Mouse (Mus musculus): ENCODE data around the gene Neurog2. TPM values are rescaled to one million over a fixed set of nuclear protein-coding genes. Genes with fewer than 3 reads are reported as not detected.

Gene Neurog2
- total RNA-seq, 2 experiments from 2014 or later = not detected

DNA sequence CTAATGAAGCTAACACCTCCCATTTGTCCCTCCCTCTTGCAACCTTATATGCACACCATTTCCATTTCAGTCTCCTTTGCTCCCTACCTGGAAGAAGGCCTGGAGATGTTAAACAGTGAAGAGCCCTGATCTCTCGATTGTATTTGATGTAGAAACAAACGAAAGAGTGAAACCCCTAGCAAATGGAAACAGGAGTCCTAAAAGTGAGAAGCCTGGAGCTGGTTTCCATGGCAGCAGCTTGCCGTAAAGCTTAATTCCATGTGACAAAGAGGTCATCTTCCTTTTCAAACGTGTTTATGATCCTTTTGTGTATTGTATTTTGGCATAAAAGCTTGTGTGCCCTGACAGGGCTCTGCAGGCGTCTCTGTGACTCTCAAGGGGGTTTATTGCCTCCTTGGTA, 9.3 kb downstream of the Neurog2 start:
- no peak for DNase-seq (ENCODE audit: low spot score in 2 of 2)

DNA sequence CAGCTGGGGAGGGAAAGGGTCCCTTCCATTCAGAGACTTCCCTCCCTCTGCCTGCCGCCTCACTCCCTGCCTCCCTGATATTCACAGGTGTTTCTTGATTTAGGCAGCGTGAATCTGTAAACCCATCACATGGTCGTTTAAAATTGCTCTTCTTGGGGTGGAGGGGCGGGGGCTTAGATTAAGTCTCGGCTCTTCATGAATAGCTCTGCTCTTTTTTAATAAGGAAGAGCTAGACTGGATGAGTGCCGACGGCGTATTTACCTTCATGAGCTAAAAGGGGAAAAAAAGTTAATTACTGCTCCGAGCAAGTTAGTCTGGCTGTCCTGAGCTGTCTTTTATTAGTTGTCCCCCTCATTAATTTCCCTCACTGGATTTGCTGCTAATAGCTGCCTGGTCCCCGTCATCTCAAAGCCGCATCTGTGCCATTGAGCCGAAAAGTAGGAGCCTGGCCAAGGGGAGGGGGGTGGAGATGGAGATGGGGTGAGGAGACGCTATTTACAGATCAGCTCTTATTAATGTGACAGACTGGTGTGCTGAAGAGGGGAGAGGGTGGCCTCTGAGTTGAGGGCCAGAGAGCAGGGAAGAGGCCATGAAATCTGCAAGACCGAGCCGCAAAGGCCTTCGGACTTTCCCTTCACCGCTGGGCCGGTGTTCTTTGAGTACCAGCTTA, 13.4 kb downstream of the Neurog2 start:
- DNase-seq (ENCODE audit: low spot score in 2 of 2) = no peak

DNA sequence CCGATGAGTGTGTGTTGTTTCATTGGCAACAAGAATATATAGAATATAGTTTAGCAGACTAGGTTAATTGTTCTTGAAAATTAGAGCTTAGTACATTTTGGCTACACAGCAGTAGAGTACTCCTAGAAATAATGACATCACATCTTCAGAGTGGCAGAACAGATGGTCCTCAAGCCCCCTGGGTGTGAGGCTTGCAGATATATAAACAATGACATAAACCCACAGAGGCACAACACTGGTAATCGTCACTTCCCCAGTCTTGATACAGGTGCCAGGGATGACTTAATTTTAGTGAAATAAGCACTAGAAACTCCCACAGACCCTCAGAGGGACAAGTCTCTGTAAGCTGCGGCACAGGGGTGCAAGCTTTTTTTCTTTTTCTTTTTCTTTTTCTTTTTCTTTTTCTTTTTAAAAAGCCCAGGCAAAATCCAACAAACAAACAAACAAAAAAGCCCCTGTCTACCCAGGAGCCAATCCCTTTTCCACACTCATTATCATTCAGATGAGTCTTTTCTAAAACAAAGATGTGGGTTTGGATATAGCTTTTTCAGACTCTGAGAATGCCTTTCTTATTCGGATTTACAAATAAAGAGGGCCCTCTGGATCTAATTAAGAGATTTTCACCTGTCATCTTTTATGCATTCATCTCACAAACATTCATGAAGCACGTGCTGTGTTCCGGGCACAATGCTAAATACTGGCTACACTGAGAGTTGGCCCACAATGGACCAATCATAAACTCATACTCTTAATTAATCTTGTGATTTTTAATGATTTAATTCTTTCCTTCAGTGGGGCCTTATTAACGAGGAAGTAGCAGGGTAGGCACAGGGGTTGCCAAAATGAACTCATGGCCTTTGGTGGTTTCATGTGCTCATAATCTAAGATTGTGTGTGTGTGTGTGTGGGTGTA, 19.1 kb downstream of the Neurog2 start:
- DNase-seq (ENCODE audit: low spot score in 2 of 2) = no peak

DNA sequence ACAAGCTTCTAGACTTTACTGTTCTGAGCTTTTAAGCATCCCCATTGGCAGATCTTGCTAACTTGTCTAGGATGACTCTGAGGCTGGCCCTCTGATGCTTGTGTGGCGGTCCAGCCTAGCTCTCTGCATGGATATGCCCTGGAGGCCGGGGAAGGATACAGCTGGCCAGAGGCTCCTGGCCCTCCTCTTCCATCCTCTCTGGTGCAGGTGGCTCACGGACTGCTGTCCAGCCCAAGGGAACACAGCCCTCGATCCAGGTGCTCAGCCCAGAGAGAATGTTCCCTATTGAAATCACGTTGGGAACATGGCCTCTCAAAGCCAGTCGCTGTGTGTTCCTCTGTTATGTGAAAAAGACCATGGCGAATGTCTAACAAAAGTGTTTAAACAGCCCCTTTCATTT, 27.8 kb downstream of the Neurog2 start:
- DNase-seq (ENCODE audit: low spot score in 2 of 2) = no peak

DNA sequence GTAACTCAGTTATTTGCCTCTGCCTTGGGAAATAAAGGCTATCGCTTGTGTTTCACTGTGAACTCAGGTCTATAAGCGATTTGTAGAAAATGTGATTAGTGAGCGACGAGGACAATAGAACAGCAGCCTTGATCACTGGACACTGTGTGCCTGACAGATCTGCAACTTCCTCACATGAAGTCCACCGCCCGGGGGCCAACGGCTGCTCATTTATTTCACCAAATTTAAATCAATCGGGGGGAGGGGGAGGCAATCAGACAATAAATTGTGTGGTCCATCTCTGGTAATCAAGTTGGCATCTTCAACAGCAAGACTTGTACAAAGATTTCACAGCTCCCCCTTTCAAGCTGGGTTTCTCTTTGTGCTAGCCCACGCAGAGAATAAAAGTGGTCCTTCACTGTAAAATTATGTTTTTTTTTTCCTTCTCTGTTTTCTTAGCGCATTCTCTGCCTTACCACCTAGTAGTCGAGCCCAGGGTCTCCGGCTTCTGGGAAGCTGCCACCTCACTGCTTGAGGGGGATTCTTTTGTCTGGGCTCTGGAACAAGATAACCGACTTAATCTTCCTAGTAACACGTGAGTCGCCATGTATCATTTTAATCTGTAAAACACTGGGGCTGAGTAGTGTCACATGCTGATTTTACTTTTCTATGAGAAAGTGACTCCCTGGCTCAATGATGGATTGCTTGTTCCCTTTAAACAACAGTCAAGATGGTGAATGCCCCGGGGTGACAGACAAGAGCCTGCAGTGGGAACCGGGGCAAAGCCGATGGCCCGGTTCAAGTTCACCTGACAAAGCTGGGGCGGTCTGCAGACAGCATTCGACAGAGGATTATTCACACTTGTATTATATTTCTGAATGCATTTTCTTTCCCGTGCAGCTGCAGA, 29.0 kb downstream of the Neurog2 start:
- DNase-seq (ENCODE audit: low spot score in 2 of 2) = no peak

DNA sequence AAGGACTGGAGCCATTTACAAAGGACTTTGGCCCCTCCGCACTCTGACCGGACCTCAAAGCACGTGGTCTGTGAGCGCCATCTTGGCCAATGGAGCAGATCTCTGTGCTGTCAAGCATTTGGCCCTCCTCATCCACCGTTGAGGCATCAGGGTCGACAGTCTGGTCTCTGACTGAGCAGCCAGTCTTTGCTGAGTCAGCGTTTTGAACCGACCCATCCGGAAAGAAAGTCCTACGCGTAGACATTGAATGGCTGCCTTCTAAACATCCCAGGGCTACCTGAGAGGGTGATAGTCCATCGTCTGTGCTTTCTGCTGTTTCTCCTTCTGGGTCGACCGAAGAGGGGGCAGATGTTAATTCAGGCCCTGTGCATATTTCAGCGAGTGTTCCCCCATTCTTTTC, 46.8 kb downstream of the Neurog2 start:
- no peak for DNase-seq (ENCODE audit: low spot score in 2 of 2)

Other genes with a start within 250 kb of the Neurog2 start
- gene Ank2, start 133.8 kb upstream of the Neurog2 start, total RNA-seq (2021) = 10 to 100 TPM; 91.4 to 93.0 TPM
- 10 to 100 TPM; 36.1 to 38.3 TPM for gene Larp7, start 79.8 kb upstream of the Neurog2 start, total RNA-seq (2021)
- gene Zgrf1, start 79.6 kb upstream of the Neurog2 start, total RNA-seq (2021) = 1 to 10 TPM; 8.6 to 9.4 TPM
- gene Alpk1, start 147.4 kb downstream of the Neurog2 start, total RNA-seq (2021) = 10 to 100 TPM in 1 of 2 experiments, 1 to 10 TPM in 1; 8.4 to 10.0 TPM
- gene Tifa, start 156.7 kb downstream of the Neurog2 start, total RNA-seq (2021) = 1 to 10 TPM; 4.8 to 6.6 TPM
- gene Ap1ar, start 204.4 kb downstream of the Neurog2 start, total RNA-seq (2021) = 10 to 100 TPM; 31.3 to 40.7 TPM

Measured in adrenal gland, postnatal 4 days (tissue).